Mouse (Mus musculus): Measurements from ENCODE around the gene Sult1e1.

DNA sequence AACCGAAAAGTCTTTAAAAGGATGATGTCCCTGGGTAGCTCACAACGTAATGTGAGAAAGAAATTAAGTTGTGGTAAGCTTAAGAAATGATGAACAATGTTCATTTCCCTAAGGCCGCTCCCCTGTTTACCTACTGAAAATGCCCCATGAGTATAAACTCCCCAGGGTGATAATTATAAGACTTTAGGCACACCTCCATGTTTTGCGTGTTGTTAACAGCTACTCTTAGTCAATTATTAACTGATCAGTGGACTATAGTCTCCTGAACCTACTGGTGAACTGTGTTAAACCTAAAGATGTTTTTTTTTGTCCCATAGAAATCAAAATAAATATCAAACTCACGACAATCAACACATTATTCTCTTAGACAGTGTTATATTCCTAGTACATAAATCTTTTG lies 22.5 kb downstream of the Sult1e1 start, which contains the start of gene Sult1d1:
- no peak for TF ChIP-seq CTCF (IDR thresholded peaks at IDR 0.05; ENCODE audit: extremely low read depth, insufficient read depth, low read length)
- TF ChIP-seq POLR2A (IDR thresholded peaks at IDR 0.05; ENCODE audit: extremely low read depth, insufficient read depth, low read length) = no peak
